Mouse (Mus musculus): ENCODE measurements around the gene Dennd6a. TPM values are rescaled to one million over a fixed set of nuclear protein-coding genes. Genes with fewer than 3 reads are reported as not detected.

Gene Dennd6a
- polyA plus RNA-seq, 1 experiment from 2014 or later, result 42.3 TPM

DNA sequence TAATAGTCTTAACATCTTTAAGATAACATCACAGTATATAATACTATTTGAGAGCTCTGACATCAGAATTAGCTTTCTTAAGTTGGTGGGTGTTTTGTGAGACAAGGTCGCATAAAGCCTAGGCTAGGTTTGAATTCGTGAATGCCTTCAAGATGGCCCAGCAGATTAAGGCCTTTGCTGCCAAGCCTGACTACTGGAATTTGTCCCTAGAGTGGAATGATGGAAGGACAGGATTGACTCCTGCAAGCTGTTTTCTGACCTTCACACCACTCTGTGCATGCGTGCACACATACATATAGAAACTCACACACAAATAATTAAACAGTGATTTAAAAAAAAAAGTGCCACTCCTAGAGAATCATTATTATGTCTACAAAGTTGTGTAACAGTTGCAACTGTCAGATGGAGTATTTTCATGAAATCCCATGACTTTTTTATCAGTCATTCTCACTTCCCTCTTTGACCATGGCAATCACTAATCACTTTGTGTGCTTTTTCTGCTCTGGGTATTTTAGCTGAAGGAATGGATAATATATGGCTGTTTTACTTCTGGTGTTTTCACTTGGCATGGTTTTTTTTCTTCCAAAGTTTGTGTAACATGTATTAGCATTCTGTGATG, 69.5 kb downstream of the Dennd6a start:
- ATAC-seq (ENCODE audit: insufficient number of reproducible peaks, low FRiP score, low TSS enrichment, low read depth) (no peak), DNase-seq (ENCODE audit: low spot score) (no peak)
- H3K9ac ChIP-seq (ENCODE audit: low read length), result no peak overlapping the region
- H3K4me3 ChIP-seq (ENCODE audit: low read depth, low read length), result no peak overlapping the region
- no peak overlapping the region for H3K27ac ChIP-seq (replicated peaks; ENCODE audit: low read depth, low read length)
- H3K27me3 ChIP-seq (ENCODE audit: control insufficient read depth, insufficient read depth, low read length), result no peaks in the 10 kb centered on the region
- H3K4me2 ChIP-seq (ENCODE audit: low read depth, severe bottlenecking), result no peak overlapping the region
- WGBS, result 84% methylated on average over 3 of the region's 3 CpGs
- 0 out of 2 replicates have a peak, but pooled peaks cover 2% of the 10 kb centered on the region for H3K36me3 ChIP-seq (ENCODE audit: control insufficient read depth, insufficient read depth, low read length)
- no peaks in the 10 kb centered on the region for H3K9me3 ChIP-seq (ENCODE audit: control insufficient read depth, low read length)
- H3K4me1 ChIP-seq (ENCODE audit: control insufficient read depth, insufficient read depth, low read length), result no peaks in the 10 kb centered on the region

GRCm38 (mm10) chr14:26645989-26646650, 72.5 kb downstream of the Dennd6a start:
- H3K9me3 ChIP-seq (ENCODE audit: control insufficient read depth, low read length), result no peaks in the 10 kb centered on the region
- H3K27me3 ChIP-seq (ENCODE audit: control insufficient read depth, insufficient read depth, low read length), result no peaks in the 10 kb centered on the region
- peak overlapping the region; percentile 5; the same call in 1 of the 2 replicates for H3K4me2 ChIP-seq (ENCODE audit: low read depth, severe bottlenecking)
- DNase-seq (ENCODE audit: low spot score) (no peak), ATAC-seq (ENCODE audit: insufficient number of reproducible peaks, low FRiP score, low TSS enrichment, low read depth) (no peak)
- H3K36me3 ChIP-seq (ENCODE audit: control insufficient read depth, insufficient read depth, low read length), result 0 out of 2 replicates have a peak, but pooled peaks cover 2% of the 10 kb centered on the region
- no peak overlapping the region for H3K9ac ChIP-seq (ENCODE audit: low read length)
- peak overlapping the region; percentile 16; the same call in 1 of the 2 replicates for H3K27ac ChIP-seq (replicated peaks; ENCODE audit: low read depth, low read length)
- 58% methylated on average over 5 of the region's 5 CpGs for WGBS
- no peak overlapping the region for H3K4me3 ChIP-seq (ENCODE audit: low read depth, low read length)
- no peaks in the 10 kb centered on the region for H3K4me1 ChIP-seq (ENCODE audit: control insufficient read depth, insufficient read depth, low read length)

GRCm38 (mm10) chr14:26647811-26648210, 74.2 kb downstream of the Dennd6a start:
- Histone ChIP-seq H3K4me1 (ENCODE audit: control insufficient read depth, insufficient read depth, low read length) (no peaks in the 10 kb centered on the region), H3K9me3 (ENCODE audit: control insufficient read depth, low read length) (no peaks in the 10 kb centered on the region), H3K36me3 (ENCODE audit: control insufficient read depth, insufficient read depth, low read length) (0 out of 2 replicates have a peak, but pooled peaks cover 2% of the 10 kb centered on the region), H3K27me3 (ENCODE audit: control insufficient read depth, insufficient read depth, low read length) (no peaks in the 10 kb centered on the region), H3K4me3 (ENCODE audit: low read depth, low read length) (no peak overlapping the region), H3K27ac (replicated peaks; ENCODE audit: low read depth, low read length) (no peak overlapping the region), H3K4me2 (ENCODE audit: low read depth, severe bottlenecking) (no peak overlapping the region), H3K9ac (ENCODE audit: low read length) (no peak overlapping the region)
- no peak for DNase-seq (ENCODE audit: low spot score)
- WGBS, result 90% methylated on average over 2 of the region's 2 CpGs
- ATAC-seq (ENCODE audit: insufficient number of reproducible peaks, low FRiP score, low TSS enrichment, low read depth), result no peak

- H3K27me3 ChIP-seq (ENCODE audit: control insufficient read depth, insufficient read depth, low read length), result no peaks in the 10 kb centered on the region
- no peaks in the 10 kb centered on the region for H3K4me1 ChIP-seq (ENCODE audit: control insufficient read depth, insufficient read depth, low read length)
- H3K4me2 ChIP-seq (ENCODE audit: low read depth, severe bottlenecking), result no peak overlapping the region
- H3K9ac ChIP-seq (ENCODE audit: low read length), result no peak overlapping the region
- DNase-seq (ENCODE audit: low spot score) (no peak), ATAC-seq (ENCODE audit: insufficient number of reproducible peaks, low FRiP score, low TSS enrichment, low read depth) (no peak)
- H3K4me3 ChIP-seq (ENCODE audit: low read depth, low read length), result no peak overlapping the region
- peaks cover 9% of the 10 kb centered on the region; the same call in 1 of the 2 replicates for H3K36me3 ChIP-seq (ENCODE audit: control insufficient read depth, insufficient read depth, low read length)
- H3K27ac ChIP-seq (replicated peaks; ENCODE audit: low read depth, low read length), result no peak overlapping the region
- H3K9me3 ChIP-seq (ENCODE audit: control insufficient read depth, low read length), result no peaks in the 10 kb centered on the region
Observed at GRCm38 (mm10) chr14:26651901-26652300, 78.2 kb downstream of the Dennd6a start.

- Histone ChIP-seq H3K4me1 (ENCODE audit: control insufficient read depth, insufficient read depth, low read length) (no peaks in the 10 kb centered on the region), H3K4me2 (ENCODE audit: low read depth, severe bottlenecking) (no peak overlapping the region), H3K9me3 (ENCODE audit: control insufficient read depth, low read length) (no peaks in the 10 kb centered on the region), H3K27ac (replicated peaks; ENCODE audit: low read depth, low read length) (no peak overlapping the region), H3K27me3 (ENCODE audit: control insufficient read depth, insufficient read depth, low read length) (no peaks in the 10 kb centered on the region), H3K36me3 (ENCODE audit: control insufficient read depth, insufficient read depth, low read length) (peaks cover 13% of the 10 kb centered on the region; the same call in 1 of the 2 replicates), H3K9ac (ENCODE audit: low read length) (no peak overlapping the region), H3K4me3 (ENCODE audit: low read depth, low read length) (no peak overlapping the region)
- DNase-seq (ENCODE audit: low spot score) (no peak), ATAC-seq (ENCODE audit: insufficient number of reproducible peaks, low FRiP score, low TSS enrichment, low read depth) (no peak)
Observed at GRCm38 (mm10) chr14:26658178-26658577, 84.5 kb downstream of the Dennd6a start.

DNA sequence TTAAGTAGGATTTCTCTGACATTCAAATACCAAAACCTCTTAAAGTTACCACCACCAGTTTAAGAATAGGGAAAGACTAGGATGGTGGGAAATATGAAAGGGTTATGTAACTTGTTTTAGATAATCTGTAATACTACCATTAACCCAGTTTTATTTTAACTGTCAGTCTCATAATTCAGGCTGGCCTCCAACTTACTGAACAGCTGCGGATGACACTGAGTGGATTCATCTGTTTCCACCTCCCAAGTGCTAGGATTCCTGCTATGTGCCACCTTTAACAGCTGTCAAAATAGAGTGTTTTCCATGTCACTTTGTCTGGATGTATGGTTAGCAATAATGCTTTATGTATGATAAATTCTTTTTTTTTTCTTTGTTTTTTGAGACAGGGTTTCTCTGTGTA, 86.6 kb downstream of the Dennd6a start:
- Histone ChIP-seq H3K36me3 (ENCODE audit: control insufficient read depth, insufficient read depth, low read length) (peaks cover 9% of the 10 kb centered on the region; the same call in 1 of the 2 replicates), H3K4me3 (ENCODE audit: low read depth, low read length) (no peak overlapping the region), H3K27me3 (ENCODE audit: control insufficient read depth, insufficient read depth, low read length) (no peaks in the 10 kb centered on the region), H3K4me1 (ENCODE audit: control insufficient read depth, insufficient read depth, low read length) (no peaks in the 10 kb centered on the region), H3K27ac (replicated peaks; ENCODE audit: low read depth, low read length) (no peak overlapping the region), H3K9me3 (ENCODE audit: control insufficient read depth, low read length) (no peaks in the 10 kb centered on the region), H3K4me2 (ENCODE audit: low read depth, severe bottlenecking) (no peak overlapping the region), H3K9ac (ENCODE audit: low read length) (no peak overlapping the region)
- 97% methylated on average over 1 of the region's 1 CpGs for WGBS
- DNase-seq (ENCODE audit: low spot score), result no peak
- ATAC-seq (ENCODE audit: insufficient number of reproducible peaks, low FRiP score, low TSS enrichment, low read depth), result no peak

DNA sequence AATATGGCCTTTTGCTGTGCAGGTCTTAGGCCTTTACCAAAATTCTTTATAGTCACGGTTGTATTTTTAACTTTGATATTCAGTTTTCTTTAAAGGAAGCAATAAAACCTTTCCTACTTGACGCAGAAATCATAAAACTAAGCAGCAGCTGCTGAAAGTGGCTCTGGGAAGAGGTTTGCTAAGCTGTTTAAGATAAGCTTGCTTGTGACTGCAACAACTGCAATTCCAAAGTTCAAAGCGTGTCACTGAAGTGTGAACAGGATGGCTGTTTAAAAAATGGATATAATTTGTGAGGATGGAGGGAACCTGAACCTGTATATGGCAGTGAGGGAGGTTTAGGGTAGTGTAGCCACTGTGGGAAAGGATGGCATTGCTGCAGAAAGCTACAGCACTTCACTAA, 88.4 kb downstream of the Dennd6a start:
- Histone ChIP-seq H3K27me3 (ENCODE audit: control insufficient read depth, insufficient read depth, low read length) (no peaks in the 10 kb centered on the region), H3K9ac (ENCODE audit: low read length) (no peak overlapping the region), H3K4me1 (ENCODE audit: control insufficient read depth, insufficient read depth, low read length) (0 out of 2 replicates have a peak, but pooled peaks cover under 1% of the 10 kb centered on the region), H3K9me3 (ENCODE audit: control insufficient read depth, low read length) (no peaks in the 10 kb centered on the region), H3K4me3 (ENCODE audit: low read depth, low read length) (no peak overlapping the region), H3K27ac (replicated peaks; ENCODE audit: low read depth, low read length) (no peak overlapping the region), H3K4me2 (ENCODE audit: low read depth, severe bottlenecking) (no peak overlapping the region), H3K36me3 (ENCODE audit: control insufficient read depth, insufficient read depth, low read length) (peaks cover 10% of the 10 kb centered on the region; the same call in 1 of the 2 replicates)
- DNase-seq (ENCODE audit: low spot score) (no peak), ATAC-seq (ENCODE audit: insufficient number of reproducible peaks, low FRiP score, low TSS enrichment, low read depth) (no peak)
- 67% methylated on average over 3 of the region's 3 CpGs for WGBS

DNA sequence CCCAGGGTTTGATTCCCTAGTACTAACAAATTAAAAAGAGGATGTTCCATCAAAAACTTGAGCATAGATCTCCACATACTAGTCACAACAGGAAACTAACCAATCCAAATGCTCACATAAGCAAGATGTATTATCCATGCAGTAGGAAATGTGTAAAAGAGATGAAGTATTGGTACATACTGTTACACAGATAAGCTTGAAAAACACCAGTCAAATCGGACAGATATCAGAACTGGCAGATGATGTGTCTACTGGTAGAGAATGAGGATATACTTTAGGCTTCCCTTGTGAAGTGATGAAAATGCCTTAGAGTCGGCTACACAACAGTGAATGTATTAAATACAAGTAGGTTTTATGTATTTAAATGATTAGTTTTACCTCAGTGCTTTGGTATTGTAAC, 88.8 kb downstream of the Dennd6a start:
- DNase-seq (ENCODE audit: low spot score), result no peak
- peaks cover 7% of the 10 kb centered on the region; the same call in 1 of the 2 replicates for H3K36me3 ChIP-seq (ENCODE audit: control insufficient read depth, insufficient read depth, low read length)
- ATAC-seq (ENCODE audit: insufficient number of reproducible peaks, low FRiP score, low TSS enrichment, low read depth), result no peak

More for the DNA sequence above, 88.8 kb downstream of the Dennd6a start:
- 86% methylated on average over 2 of the region's 2 CpGs for WGBS
- H3K9ac ChIP-seq (ENCODE audit: low read length), result no peak overlapping the region
- no peak overlapping the region for H3K4me3 ChIP-seq (ENCODE audit: low read depth, low read length)
- no peak overlapping the region for H3K27ac ChIP-seq (replicated peaks; ENCODE audit: low read depth, low read length)
- H3K4me2 ChIP-seq (ENCODE audit: low read depth, severe bottlenecking), result no peak overlapping the region
- no peaks in the 10 kb centered on the region for H3K27me3 ChIP-seq (ENCODE audit: control insufficient read depth, insufficient read depth, low read length)
- 0 out of 2 replicates have a peak, but pooled peaks cover 3% of the 10 kb centered on the region for H3K4me1 ChIP-seq (ENCODE audit: control insufficient read depth, insufficient read depth, low read length)
- H3K9me3 ChIP-seq (ENCODE audit: control insufficient read depth, low read length), result no peaks in the 10 kb centered on the region

All from limb, embryonic 11.5 days (tissue).